Mouse (Mus musculus): Measurements from ENCODE around the gene Taf1c. TPM values are rescaled to one million over a fixed set of nuclear protein-coding genes. Genes with fewer than 3 reads are reported as not detected.

The Taf1c gene
- 10 to 100 TPM; 20.7 to 21.4 TPM for total RNA-seq (2023)

GRCm38 (mm10) chr8:119604996-119605395 lies at the start of gene Taf1c:
Taf1c (minus strand) TSS chr8:119605222.

GRCm38 (mm10) chr8:119635378-119635777 lies 30.4 kb upstream of the Taf1c start, which contains the start of gene Kcng4:
Kcng4 (minus strand) TSS chr8:119635680.

GRCm38 (mm10) chr8:119612471-119612870 lies 7.4 kb upstream of the Taf1c start, which contains the start of gene Adad2:
Adad2 (plus strand) TSS chr8:119612747.

GRCm38 (mm10) chr8:119574437-119575365 lies 30.3 kb downstream of the Taf1c start, which contains the start of the genes Hsdl1 and Dnaaf1:
Hsdl1 (minus strand) TSS chr8:119575183.
Dnaaf1 (plus strand) TSS chr8:119575235.

DNA sequence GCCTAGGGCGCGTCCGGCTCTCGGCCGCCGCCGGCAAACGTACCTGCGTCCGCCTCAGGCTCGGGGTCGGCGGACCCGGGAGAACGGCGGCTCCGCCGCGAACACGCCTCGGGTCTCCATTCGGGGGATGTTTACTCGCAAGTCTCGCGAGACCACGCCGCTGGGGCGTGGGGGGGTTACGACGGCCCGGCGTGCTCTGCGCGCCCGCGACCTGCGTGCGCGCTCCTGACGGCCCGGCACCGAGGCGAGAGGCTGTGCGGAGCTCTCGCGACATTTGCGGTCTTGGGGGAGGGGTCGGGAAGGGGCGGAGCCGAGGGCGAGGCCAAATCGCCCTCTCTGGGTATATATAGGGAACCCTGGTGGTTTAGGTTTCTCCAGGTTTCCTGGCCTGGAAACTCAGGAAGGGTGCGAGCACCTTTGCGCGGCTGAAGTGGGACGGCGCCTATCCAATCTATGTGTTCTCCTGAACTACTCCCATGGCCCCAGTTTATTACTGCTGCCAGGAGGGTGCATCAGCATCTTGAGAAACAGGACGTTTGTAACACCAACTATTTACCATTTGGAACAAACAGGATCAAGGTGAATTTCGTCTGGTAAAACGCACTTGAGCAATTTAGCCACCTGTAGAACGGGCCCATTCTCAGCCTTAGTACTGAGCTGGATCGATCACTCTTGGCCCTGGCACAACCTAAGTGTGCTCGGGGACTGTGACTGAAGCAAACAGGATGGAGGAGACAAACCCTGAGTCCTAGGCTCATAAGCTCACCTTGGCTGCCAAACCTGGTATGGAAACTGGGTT lies 46.2 kb downstream of the Taf1c start, which contains the start of gene Mbtps1:
Mbtps1 (minus strand) TSS at position 133 of the 799 bp plus-strand sequence.

Other genes starting within 250 kb of the Taf1c start
- gene Mlycd, start 210.3 kb downstream of the Taf1c start, total RNA-seq (2023) = 10 to 100 TPM; 20.1 to 22.0 TPM
- gene Osgin1, start 171.1 kb downstream of the Taf1c start, total RNA-seq (2023) = 1 to 10 TPM; 4.6 to 7.4 TPM
- gene Necab2, start 158.5 kb downstream of the Taf1c start, total RNA-seq (2023) = not detected
- gene Slc38a8, start 103.5 kb downstream of the Taf1c start, total RNA-seq (2023) = 1 to 10 TPM; 1.0 to 2.3 TPM
- 100 to 1,000 TPM; 120 to 125 TPM for gene Mbtps1, start 46.5 kb downstream of the Taf1c start, total RNA-seq (2023)
- 10 to 100 TPM; 44.1 to 52.3 TPM for gene Hsdl1, start 30.0 kb downstream of the Taf1c start, total RNA-seq (2023)
- not detected for gene Dnaaf1, start 30.0 kb downstream of the Taf1c start, total RNA-seq (2023)
- gene Adad2, start 7.5 kb upstream of the Taf1c start, total RNA-seq (2023) = not detected
- gene Kcng4, start 30.5 kb upstream of the Taf1c start, total RNA-seq (2023) = not detected
- gene Wfdc1, start 61.1 kb upstream of the Taf1c start, total RNA-seq (2023) = not detected
- gene Atp2c2, start 94.8 kb upstream of the Taf1c start, total RNA-seq (2023) = not detected
- 1 to 10 TPM; 3.6 to 4.6 TPM for gene Tldc1, start 173.2 kb upstream of the Taf1c start, total RNA-seq (2023)
- 100 to 1,000 TPM; 381 to 385 TPM for gene Cotl1, start 235.3 kb upstream of the Taf1c start, total RNA-seq (2023)